In genomic region chr8:124921369-124922279, GRCm38 (mm10) we compare ENCODE assay signal across 9 mouse cellular contexts. TPM values are rescaled to one million over a fixed set of nuclear protein-coding genes. Genes with fewer than 3 reads are reported as not detected.
DNase-seq lines count a peak whose midpoint lies in the region; ATAC-seq and TF ChIP-seq lines count a peak whose summit lies in the region.
"Had no signal": no experiment of that assay in that cellular context is flagged by ENCODE, and none has a peak within 500 bp of the region (broad histone marks: within the 10 kb centered on the region; RNA-seq: fewer than 3 reads in every experiment).

No protein-coding gene starts in this region.

- TF ChIP-seq CTCF in gastrocnemius, adult 2 months (IDR thresholded peaks at IDR 0.05) = peak; percentile 39; the same call in 1 of the 2 replicates
- TF ChIP-seq CTCF in MEL (IDR thresholded peaks at IDR 0.05 in 2 of 3, conservative IDR thresholded peaks at IDR 0.05 in 1 of 3; ENCODE audit: control insufficient read depth in 1 of 3, insufficient read depth in 1 of 3, low read depth in 2 of 3, low read length in 3 of 3, poor library complexity in 1 of 3, severe bottlenecking in 1 of 3) = no peak

- no peak for TF ChIP-seq RAD21 in MEL (IDR thresholded peaks at IDR 0.05; ENCODE audit: low read depth, low read length)

- intact Hi-C loops in gastrocnemius, adult 2 months (cut with DNase I) = no loop called here
- intact Hi-C loops in heart, postnatal 10 days (cut with DNase I) = no loop called here

- H3K4me1 ChIP-seq in MEL (ENCODE audit: control insufficient read depth in 1 of 2, insufficient read depth in 2 of 2, low read length in 2 of 2) = peaks cover 6 to 19% of the 10 kb centered on the region in 2 experiments

- peaks cover 26% of the 10 kb centered on the region; the same call in 1 of the 2 replicates for H3K79me2 ChIP-seq in MEL (ENCODE audit: control insufficient read depth, insufficient read depth, low read length, poor library complexity)

- peak; percentile 46 to 80; a peak in 3 of 4 replicates for TF ChIP-seq EP300 in MEL (IDR thresholded peaks at IDR 0.05; ENCODE audit: low read depth in 1 of 2, low read length in 2 of 2)

- H3K4me3 ChIP-seq in gastrocnemius, adult 2 months = peak overlapping the region; percentile 21; the same call in 1 of the 2 replicates
- peak overlapping the region in 1 of 2 experiments; percentile 20; a peak in 1 of 4 replicates for H3K4me3 ChIP-seq in MEL (ENCODE audit: control insufficient read depth in 1 of 2, insufficient read depth in 1 of 2, low read depth in 2 of 2, low read length in 2 of 2)

- DNase-seq in gastrocnemius, adult 2 months = peak; percentile 77
- no peak for DNase-seq in gastrocnemius, postnatal 25 days
- DNase-seq in MEL (ENCODE audit: low read depth, low spot score) = peak; percentile 38
- DNase-seq in heart, postnatal 10 days = peak; percentile 61 to 75
- DNase-seq in spleen, postnatal 36 days (ENCODE audit: low spot score in 2 of 2) = no peak
- DNase-seq in frontal cortex, adult 2 months (ENCODE audit: extremely low spot score in 1 of 2, low spot score in 1 of 2) = no peak

- no peak for TF ChIP-seq POLR2A in MEL (IDR thresholded peaks at IDR 0.05; ENCODE audit: control insufficient read depth in 1 of 2, insufficient read depth in 1 of 2, low read depth in 1 of 2, low read length in 2 of 2, poor library complexity in 1 of 2)

- peaks cover 3 to 17% of the 10 kb centered on the region in 2 experiments for H3K36me3 ChIP-seq in MEL (ENCODE audit: control insufficient read depth in 1 of 2, insufficient read depth in 2 of 2, low read length in 2 of 2)

- peak; percentile 63 for ATAC-seq in megakaryocyte, adult 5-6 weeks (ENCODE audit: poor library complexity, severe bottlenecking)
- ATAC-seq in CD4-positive, CD25-positive, alpha-beta regulatory T cell, adult 4 months = no peak

- H3K9ac ChIP-seq in MEL (ENCODE audit: control insufficient read depth, low read depth, low read length, poor library complexity, severe bottlenecking) = no peak overlapping the region

- H3K27me3 ChIP-seq in MEL (ENCODE audit: control insufficient read depth in 1 of 2, insufficient read depth in 2 of 2, low read length in 2 of 2) = no peaks in the 10 kb centered on the region
- H3K27me3 ChIP-seq: CH12.LX had no signal

- H3K9me3 ChIP-seq in MEL (replicated peaks; ENCODE audit: insufficient read depth, low read length) = no peaks in the 10 kb centered on the region

- H3K27ac ChIP-seq in gastrocnemius, adult 2 months = peak overlapping the region; percentile 93
- no peak overlapping the region; the same call in 1 of the 2 replicates for H3K27ac ChIP-seq in MEL (ENCODE audit: control insufficient read depth, low read depth, low read length)

TF ChIP-seq in MEL, 35 proteins besides CTCF, POLR2A, EP300 and RAD21 (continues in another document):
- no peak for TF ChIP-seq ZNF384 (IDR thresholded peaks at IDR 0.05; ENCODE audit: low read depth, low read length)
- TF ChIP-seq MAZ (IDR thresholded peaks at IDR 0.05; ENCODE audit: low read depth, low read length) = no peak
- TF ChIP-seq CHD1 (IDR thresholded peaks at IDR 0.05; ENCODE audit: low read depth, low read length) = no peak
- TF ChIP-seq POLR2AphosphoS5 (IDR thresholded peaks at IDR 0.05; ENCODE audit: borderline replicate concordance, low read depth, low read length) = no peak
- TF ChIP-seq USF2 (IDR thresholded peaks at IDR 0.05; ENCODE audit: borderline replicate concordance in 1 of 2, insufficient read depth in 1 of 2, low read depth in 1 of 2, low read length in 2 of 2) = no peak
- TF ChIP-seq ZKSCAN1 (IDR thresholded peaks at IDR 0.05; ENCODE audit: low read depth, low read length) = no peak
- no peak for TF ChIP-seq ZC3H11A (IDR thresholded peaks at IDR 0.05; ENCODE audit: low read depth, low read length)
- TF ChIP-seq MEF2A (IDR thresholded peaks at IDR 0.05; ENCODE audit: extremely low read depth, insufficient replicate concordance, low read depth, low read length, poor library complexity, severe bottlenecking) = peak; percentile 97
- 0 out of 2 replicates have a peak, but pooled peaks have one; percentile 0 for TF ChIP-seq MYC (IDR thresholded peaks at IDR 0.05; ENCODE audit: low read depth, low read length)
- 0 out of 2 replicates have a peak, but pooled peaks have one; percentile 9 for TF ChIP-seq BHLHE40 (IDR thresholded peaks at IDR 0.05; ENCODE audit: borderline replicate concordance, low read depth, low read length)
- TF ChIP-seq TBP (IDR thresholded peaks at IDR 0.05; ENCODE audit: low read depth, low read length) = no peak
- TF ChIP-seq NRF1 (IDR thresholded peaks at IDR 0.05; ENCODE audit: insufficient read depth, low read depth, low read length, poor library complexity, severe bottlenecking) = no peak
- no peak for TF ChIP-seq MXI1 (IDR thresholded peaks at IDR 0.05; ENCODE audit: low read depth, low read length)
- no peak for TF ChIP-seq E2F4 (IDR thresholded peaks at IDR 0.05; ENCODE audit: borderline replicate concordance, low read depth, low read length)
- no peak for TF ChIP-seq SMC3 (IDR thresholded peaks at IDR 0.05; ENCODE audit: low read depth, low read length)
- no peak for TF ChIP-seq POLR2AphosphoS2 (IDR thresholded peaks at IDR 0.05; ENCODE audit: low read length)
- TF ChIP-seq GABPA (IDR thresholded peaks at IDR 0.05; ENCODE audit: low read depth, low read length) = no peak
- TF ChIP-seq TCF12 (IDR thresholded peaks at IDR 0.05; ENCODE audit: low read depth, low read length) = peak; percentile 77
- TF ChIP-seq SIN3A (IDR thresholded peaks at IDR 0.05; ENCODE audit: low read length) = peak; percentile 51
- TF ChIP-seq GATA1 (IDR thresholded peaks at IDR 0.05; ENCODE audit: low read depth, low read length) = peak; percentile 92
- no peak for TF ChIP-seq HCFC1 (IDR thresholded peaks at IDR 0.05; ENCODE audit: low read depth, low read length)
- TF ChIP-seq ETS1 (IDR thresholded peaks at IDR 0.05; ENCODE audit: low read depth, low read length) = peak; percentile 96

RNA-seq across cellular contexts. Expression of gene Sprtn, which starts 23.9 kb away (rescaled TPM):
- 1 to 10 TPM; 6.7 to 7.5 TPM for total RNA-seq in gastrocnemius, adult 2 months (2021)
- 1 to 10 TPM; 4.8 to 5.3 TPM for total RNA-seq in gastrocnemius, postnatal 25 days (2021)
- 23.2 and 27.2 TPM in 2 replicates for total RNA-seq in MEL (2012; rRNA removed)
- polyA plus RNA-seq in MEL (2012; ENCODE audit: insufficient read depth in 1 of 2, insufficient read length in 2 of 2, low read depth in 1 of 2, low replicate concordance in 2 of 2, missing spikeins in 1 of 2) = 10 to 100 TPM in 1 of 2 experiments, not detected in 1; 31.8 TPM
- total RNA-seq in heart, postnatal 10 days (2021) = 10 to 100 TPM; 16.0 to 18.9 TPM
- 11.0 and 11.1 TPM in 2 replicates for total RNA-seq in megakaryocyte, adult 5-6 weeks (2015)
- total RNA-seq in megakaryocyte, adult 5-6 weeks (2017) = 18.9 and 20.7 TPM in 2 replicates
- 17.3 and 18.0 TPM in 2 replicates for polyA plus RNA-seq in frontal cortex, adult 2 months (2012; rRNA removed)
- polyA plus RNA-seq in CD4-positive, CD25-positive, alpha-beta regulatory T cell, adult 4 months (2017; shearing (Covaris generic)) = 1 to 10 TPM; 7.6 to 9.3 TPM

RNA-seq across cellular contexts. Expression of gene Exoc8, which starts 24.1 kb away (rescaled TPM):
- total RNA-seq in gastrocnemius, adult 2 months (2021) = 1 to 10 TPM; 7.6 to 7.8 TPM
- total RNA-seq in gastrocnemius, postnatal 25 days (2021) = 1 to 10 TPM; 6.2 to 7.3 TPM
- total RNA-seq in MEL (2012; rRNA removed) = 14.4 and 16.9 TPM in 2 replicates
- 1 to 10 TPM in 1 of 2 experiments, not detected in 1; 9.5 TPM for polyA plus RNA-seq in MEL (2012; ENCODE audit: insufficient read depth in 1 of 2, insufficient read length in 2 of 2, low read depth in 1 of 2, low replicate concordance in 2 of 2, missing spikeins in 1 of 2)
- total RNA-seq in heart, postnatal 10 days (2021) = 10 to 100 TPM; 19.5 to 20.5 TPM
- total RNA-seq in megakaryocyte, adult 5-6 weeks (2015) = 6.5 and 8.9 TPM in 2 replicates
- 14.5 and 16.1 TPM in 2 replicates for total RNA-seq in megakaryocyte, adult 5-6 weeks (2017)
- polyA plus RNA-seq in frontal cortex, adult 2 months (2012; rRNA removed) = 15.0 and 17.3 TPM in 2 replicates
- 1 to 10 TPM; 8.2 to 8.3 TPM for polyA plus RNA-seq in CD4-positive, CD25-positive, alpha-beta regulatory T cell, adult 4 months (2017; shearing (Covaris generic))

RNA-seq across cellular contexts. Expression of gene Egln1, which starts 27.5 kb away (rescaled TPM):
- total RNA-seq in gastrocnemius, adult 2 months (2021) = 100 to 1,000 TPM; 159 to 192 TPM
- 100 to 1,000 TPM; 101 to 138 TPM for total RNA-seq in gastrocnemius, postnatal 25 days (2021)
- 42.9 and 47.1 TPM in 2 replicates for total RNA-seq in MEL (2012; rRNA removed)
- 10 to 100 TPM in 1 of 2 experiments, not detected in 1; 55.0 TPM for polyA plus RNA-seq in MEL (2012; ENCODE audit: insufficient read depth in 1 of 2, insufficient read length in 2 of 2, low read depth in 1 of 2, low replicate concordance in 2 of 2, missing spikeins in 1 of 2)
- total RNA-seq in heart, postnatal 10 days (2021) = 100 to 1,000 TPM; 136 to 143 TPM
- 26.5 and 28.4 TPM in 2 replicates for total RNA-seq in megakaryocyte, adult 5-6 weeks (2015)
- 17.8 and 19.2 TPM in 2 replicates for total RNA-seq in megakaryocyte, adult 5-6 weeks (2017)
- 55.8 and 61.7 TPM in 2 replicates for polyA plus RNA-seq in frontal cortex, adult 2 months (2012; rRNA removed)
- polyA plus RNA-seq in CD4-positive, CD25-positive, alpha-beta regulatory T cell, adult 4 months (2017; shearing (Covaris generic)) = 10 to 100 TPM; 11.0 to 13.7 TPM

RNA-seq across cellular contexts. Expression of gene 2810004N23Rik, which starts 58.7 kb away (rescaled TPM):
- 10 to 100 TPM; 29.7 to 34.0 TPM for total RNA-seq in gastrocnemius, adult 2 months (2021)
- 10 to 100 TPM; 24.5 to 25.4 TPM for total RNA-seq in gastrocnemius, postnatal 25 days (2021)
- total RNA-seq in MEL (2012; rRNA removed) = 57.5 and 64.0 TPM in 2 replicates
- polyA plus RNA-seq in MEL (2012; ENCODE audit: insufficient read depth in 1 of 2, insufficient read length in 2 of 2, low read depth in 1 of 2, low replicate concordance in 2 of 2, missing spikeins in 1 of 2) = 10 to 100 TPM; 54.8 to 68.9 TPM
- total RNA-seq in heart, postnatal 10 days (2021) = 10 to 100 TPM; 40.6 to 43.8 TPM
- total RNA-seq in megakaryocyte, adult 5-6 weeks (2015) = 11.6 and 13.2 TPM in 2 replicates
- 23.9 and 24.4 TPM in 2 replicates for total RNA-seq in megakaryocyte, adult 5-6 weeks (2017)
- 17.2 and 18.1 TPM in 2 replicates for polyA plus RNA-seq in frontal cortex, adult 2 months (2012; rRNA removed)
- 10 to 100 TPM; 30.0 to 43.0 TPM for polyA plus RNA-seq in CD4-positive, CD25-positive, alpha-beta regulatory T cell, adult 4 months (2017; shearing (Covaris generic))

RNA-seq across cellular contexts. Expression of gene Gnpat, which starts 58.8 kb away (rescaled TPM):
- total RNA-seq in gastrocnemius, adult 2 months (2021) = 100 to 1,000 TPM; 157 to 173 TPM
- 100 to 1,000 TPM; 125 to 145 TPM for total RNA-seq in gastrocnemius, postnatal 25 days (2021)
- 74.3 and 86.8 TPM in 2 replicates for total RNA-seq in MEL (2012; rRNA removed)
- 100 to 1,000 TPM; 117 to 637 TPM for polyA plus RNA-seq in MEL (2012; ENCODE audit: insufficient read depth in 1 of 2, insufficient read length in 2 of 2, low read depth in 1 of 2, low replicate concordance in 2 of 2, missing spikeins in 1 of 2)
- total RNA-seq in heart, postnatal 10 days (2021) = 100 to 1,000 TPM; 128 to 129 TPM
- 44.3 and 54.3 TPM in 2 replicates for total RNA-seq in megakaryocyte, adult 5-6 weeks (2015)
- total RNA-seq in megakaryocyte, adult 5-6 weeks (2017) = 43.9 and 50.3 TPM in 2 replicates
- polyA plus RNA-seq in frontal cortex, adult 2 months (2012; rRNA removed) = 102 and 103 TPM in 2 replicates
- polyA plus RNA-seq in CD4-positive, CD25-positive, alpha-beta regulatory T cell, adult 4 months (2017; shearing (Covaris generic)) = 10 to 100 TPM; 43.0 to 54.7 TPM

Comparison
In these comparisons a context has a peak if more than half of its experiments do, and no peak if none do; other contexts are left out.
1. DNase-seq: peak in gastrocnemius, adult 2 months (single experiment), MEL (single experiment) and heart, postnatal 10 days (2 of 2); none in gastrocnemius, postnatal 25 days (single experiment), spleen, postnatal 36 days (0 of 2) and frontal cortex, adult 2 months (0 of 2).